ENCODE assay signal across 22 mouse cellular contexts in the genomic region with DNA sequence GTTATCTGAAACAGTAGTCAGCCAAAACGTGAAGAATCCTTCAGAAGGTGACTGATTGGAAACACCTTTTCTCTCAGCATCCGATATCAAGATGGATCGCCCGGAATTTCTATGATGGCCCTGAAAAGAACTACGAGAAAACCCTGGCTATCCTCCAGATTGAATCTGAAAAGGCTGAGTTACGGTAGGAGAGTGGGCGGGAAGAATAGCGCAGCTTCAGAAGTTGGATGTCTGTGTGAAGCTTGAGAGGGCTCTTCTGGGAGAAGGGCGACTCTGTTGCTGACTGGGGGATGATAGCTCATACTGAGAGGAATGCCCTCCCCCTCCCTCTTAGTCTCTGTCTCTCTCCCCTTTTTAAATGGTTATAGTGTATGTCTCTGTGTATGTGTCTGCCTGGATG. TPM values are rescaled to one million over a fixed set of nuclear protein-coding genes. Genes with fewer than 3 reads are reported as not detected.
DNase-seq lines count a peak whose midpoint lies in the region; ATAC-seq and TF ChIP-seq lines count a peak whose summit lies in the region.
"Had no signal": no experiment of that assay in that cellular context is flagged by ENCODE, and none has a peak within 500 bp of the region (broad histone marks: within the 10 kb centered on the region; RNA-seq: fewer than 3 reads in every experiment).

No protein-coding gene starts in this region.

- no peak overlapping the region for H3K4me3 ChIP-seq in forebrain, embryonic 10.5 days
- no peak overlapping the region for H3K4me3 ChIP-seq in forebrain, postnatal 0 days (ENCODE audit: low read depth, low read length)
- H3K4me3 ChIP-seq: embryonic facial prominence, embryonic 12.5 days; embryonic facial prominence, embryonic 15.5 days; forebrain, embryonic 12.5 days; forebrain, embryonic 15.5 days; gastrocnemius, adult 2 months; hindbrain, embryonic 12.5 days; hindbrain, embryonic 15.5 days had no signal

- no peak overlapping the region for H3K9ac ChIP-seq in forebrain, postnatal 0 days
- H3K9ac ChIP-seq: embryonic facial prominence, embryonic 12.5 days; embryonic facial prominence, embryonic 15.5 days; forebrain, embryonic 12.5 days; forebrain, embryonic 15.5 days; hindbrain, embryonic 12.5 days; hindbrain, embryonic 15.5 days had no signal

- no peak overlapping the region for H3K4me2 ChIP-seq in forebrain, postnatal 0 days (ENCODE audit: low read depth)
- H3K4me2 ChIP-seq: embryonic facial prominence, embryonic 12.5 days; embryonic facial prominence, embryonic 15.5 days; forebrain, embryonic 12.5 days; forebrain, embryonic 15.5 days; heart, embryonic 11.5 days; hindbrain, embryonic 12.5 days; hindbrain, embryonic 15.5 days had no signal

- no peaks in the 10 kb centered on the region for H3K4me1 ChIP-seq in forebrain, embryonic 10.5 days
- no peaks in the 10 kb centered on the region for H3K4me1 ChIP-seq in forebrain, postnatal 0 days (ENCODE audit: insufficient read depth)
- H3K4me1 ChIP-seq: embryonic facial prominence, embryonic 12.5 days; embryonic facial prominence, embryonic 15.5 days; forebrain, embryonic 12.5 days; hindbrain, embryonic 12.5 days; hindbrain, embryonic 15.5 days had no signal

- TF ChIP-seq CTCF in forebrain, postnatal 0 days (IDR thresholded peaks at IDR 0.05; ENCODE audit: low read depth), result no peak

- no peak overlapping the region for H3K27ac ChIP-seq in forebrain, embryonic 10.5 days
- no peak overlapping the region for H3K27ac ChIP-seq in forebrain, postnatal 0 days (ENCODE audit: low read depth, low read length)
- H3K27ac ChIP-seq: embryonic facial prominence, embryonic 12.5 days; embryonic facial prominence, embryonic 15.5 days; forebrain, embryonic 12.5 days; forebrain, embryonic 15.5 days; gastrocnemius, adult 2 months; hindbrain, embryonic 12.5 days; hindbrain, embryonic 15.5 days had no signal

- H3K27me3 ChIP-seq in forebrain, embryonic 10.5 days (ENCODE audit: poor library complexity, severe bottlenecking), result no peaks in the 10 kb centered on the region
- no peaks in the 10 kb centered on the region for H3K27me3 ChIP-seq in forebrain, postnatal 0 days (ENCODE audit: insufficient read depth, low read length)
- H3K27me3 ChIP-seq: embryonic facial prominence, embryonic 12.5 days; embryonic facial prominence, embryonic 15.5 days; forebrain, embryonic 12.5 days; forebrain, embryonic 15.5 days; hindbrain, embryonic 12.5 days; hindbrain, embryonic 15.5 days had no signal

- WGBS in forebrain, embryonic 10.5 days, result 93% methylated on average over 9 of the region's 9 CpGs
- 87% methylated on average over 9 of the region's 9 CpGs for WGBS in forebrain, postnatal 0 days

- H3K9me3 ChIP-seq in forebrain, embryonic 10.5 days, result peaks cover 4% of the 10 kb centered on the region; the same call in 1 of the 2 replicates
- H3K9me3 ChIP-seq in forebrain, postnatal 0 days (ENCODE audit: low read length), result no peaks in the 10 kb centered on the region
- H3K9me3 ChIP-seq: embryonic facial prominence, embryonic 12.5 days; embryonic facial prominence, embryonic 15.5 days; forebrain, embryonic 12.5 days; forebrain, embryonic 15.5 days; hindbrain, embryonic 12.5 days; hindbrain, embryonic 15.5 days had no signal

- no peak for ATAC-seq in forebrain, postnatal 0 days
- ATAC-seq: activated CD4-positive, CD25-positive, alpha-beta regulatory T cell, adult 4 months; forebrain, embryonic 15.5 days had no signal

- DNase-seq in forebrain, embryonic 10.5 days (ENCODE audit: extremely low spot score, low spot score), result peak; percentile 2
- no peak for DNase-seq in forebrain, postnatal 0 days
- peak; percentile 7 to 28 for DNase-seq in layer of hippocampus, adult 18-20 months (ENCODE audit: low spot score in 2 of 2)
- DNase-seq in layer of hippocampus, postnatal 14 days (ENCODE audit: low spot score in 2 of 2), result no peak
- DNase-seq in right cerebral cortex, adult 2 months (ENCODE audit: low spot score in 2 of 2), result peak; percentile 30 to 47
- DNase-seq in right cerebral cortex, postnatal 10 days (ENCODE audit: low spot score in 2 of 2), result no peak
- no peak for DNase-seq in yolk sac, embryonic 10.5 days (ENCODE audit: low spot score)
- DNase-seq: adrenal gland, adult 8-10 months; adrenal gland, postnatal 25 days; cerebellum, adult 18-20 months; cerebellum, adult 9-10 months; cerebellum, postnatal 25 days; gastrocnemius, adult 2 months; gastrocnemius, postnatal 14 days had no signal

- H3K36me3 ChIP-seq in forebrain, embryonic 10.5 days (replicated peaks), result peaks cover 99% of the 10 kb centered on the region
- H3K36me3 ChIP-seq in forebrain, postnatal 0 days (ENCODE audit: insufficient read depth), result peaks cover 59% of the 10 kb centered on the region

RNA-seq across cellular contexts. Expression of gene Mrpl47, which starts 11.0 kb away (rescaled TPM):
- polyA plus RNA-seq in forebrain, embryonic 10.5 days (2016; fragmentation: Nextera tagmentation; extraction: Ambion mirVana), result 35.4 and 39.7 TPM in 2 replicates
- 19.1 and 29.6 TPM in 2 replicates for total RNA-seq in forebrain, postnatal 0 days (2014; rRNA removed)
- 30.3 and 34.3 TPM in 2 replicates for polyA plus RNA-seq in forebrain, postnatal 0 days (2015; fragmentation: Nextera tagmentation; extraction: Ambion mirVana)
- total RNA-seq in layer of hippocampus, adult 18-20 months (2021), result 10 to 100 TPM; 18.0 to 18.4 TPM
- 10 to 100 TPM; 17.6 to 22.1 TPM for total RNA-seq in layer of hippocampus, postnatal 14 days (2021)

RNA-seq across cellular contexts. Expression of gene Ndufb5, which starts 11.6 kb away (rescaled TPM):
- polyA plus RNA-seq in forebrain, embryonic 10.5 days (2016; fragmentation: Nextera tagmentation; extraction: Ambion mirVana), result 256 and 258 TPM in 2 replicates
- 389 and 418 TPM in 2 replicates for total RNA-seq in forebrain, postnatal 0 days (2014; rRNA removed)
- 338 and 406 TPM in 2 replicates for polyA plus RNA-seq in forebrain, postnatal 0 days (2015; fragmentation: Nextera tagmentation; extraction: Ambion mirVana)
- 100 to 1,000 TPM; 181 to 187 TPM for total RNA-seq in layer of hippocampus, adult 18-20 months (2021)
- total RNA-seq in layer of hippocampus, postnatal 14 days (2021), result 100 to 1,000 TPM; 196 TPM

RNA-seq across cellular contexts. Expression of gene Actl6a, which starts 42.3 kb away (rescaled TPM):
- 286 and 289 TPM in 2 replicates for polyA plus RNA-seq in forebrain, embryonic 10.5 days (2016; fragmentation: Nextera tagmentation; extraction: Ambion mirVana)
- 34.5 and 43.6 TPM in 2 replicates for total RNA-seq in forebrain, postnatal 0 days (2014; rRNA removed)
- polyA plus RNA-seq in forebrain, postnatal 0 days (2015; fragmentation: Nextera tagmentation; extraction: Ambion mirVana), result 39.6 and 44.3 TPM in 2 replicates
- 10 to 100 TPM; 16.3 to 17.3 TPM for total RNA-seq in layer of hippocampus, adult 18-20 months (2021)
- 10 to 100 TPM; 18.8 to 19.9 TPM for total RNA-seq in layer of hippocampus, postnatal 14 days (2021)

Comparison
In these comparisons a context has a peak if more than half of its experiments do, and no peak if none do; other contexts are left out.
1. DNase-seq: peak in forebrain, embryonic 10.5 days (single experiment), layer of hippocampus, adult 18-20 months (2 of 2) and right cerebral cortex, adult 2 months (2 of 2); none in forebrain, postnatal 0 days (single experiment), layer of hippocampus, postnatal 14 days (0 of 2), right cerebral cortex, postnatal 10 days (0 of 2) and yolk sac, embryonic 10.5 days (single experiment).